Mouse (Mus musculus): Measurements from ENCODE around the gene Gsta2. TPM values are rescaled to one million over a fixed set of nuclear protein-coding genes. Genes with fewer than 3 reads are reported as not detected.
"Not testable (repeated sequence)": the region's sequence is repeated elsewhere in the genome, so short reads cannot be mapped to it uniquely, and the experiment has no call there.

Gene Gsta2
- polyA plus RNA-seq, 1 experiment from 2014 or later: not detected

DNA sequence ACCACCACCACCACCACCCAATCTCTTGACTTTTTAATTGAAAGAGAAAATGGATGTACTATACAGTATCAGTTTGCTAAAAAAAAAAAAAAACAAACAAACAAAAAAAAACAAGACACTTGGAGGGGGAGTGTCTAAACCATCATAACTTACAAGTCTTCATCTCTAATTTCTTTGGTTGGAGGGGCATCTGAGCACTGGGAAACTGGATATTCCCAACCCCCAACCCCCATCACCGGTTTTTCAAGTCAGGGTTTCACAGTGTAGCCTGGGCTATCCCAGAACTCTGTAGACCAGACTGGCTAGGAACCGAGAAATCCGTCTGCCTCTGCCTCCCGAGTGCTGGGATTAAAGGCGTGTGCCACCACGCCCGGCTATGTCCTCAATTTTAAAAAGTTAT is 14.2 kb upstream of the Gsta2 start:
- H3K27me3 ChIP-seq (ENCODE audit: control insufficient read depth, insufficient read depth, low read length): no peaks in the 10 kb centered on the region
- no peak overlapping the region for H3K9ac ChIP-seq (ENCODE audit: low read length)
- WGBS: 95% methylated on average over 7 of the region's 7 CpGs
- H3K4me2 ChIP-seq: no peak overlapping the region
- H3K9me3 ChIP-seq (ENCODE audit: control insufficient read depth, low read length): no peaks in the 10 kb centered on the region
- DNase-seq (ENCODE audit: low spot score, missing footprints) (no peak), ATAC-seq (ENCODE audit: low FRiP score) (no peak)
- H3K4me3 ChIP-seq (ENCODE audit: low read depth, low read length): no peak overlapping the region
- no peaks in the 10 kb centered on the region for H3K36me3 ChIP-seq (ENCODE audit: control insufficient read depth, insufficient read depth, low read length)
- no peak overlapping the region for H3K27ac ChIP-seq (ENCODE audit: low read depth, low read length)
- no peaks in the 10 kb centered on the region for H3K4me1 ChIP-seq (ENCODE audit: control insufficient read depth, insufficient read depth, low read length)

GRCm38 (mm10) chr9:78369349-78369748 is 13.8 kb upstream of the Gsta2 start:
- no peak for DNase-seq (ENCODE audit: low spot score, missing footprints)
- WGBS: 93% methylated on average over 2 of the region's 2 CpGs

GRCm38 (mm10) chr9:78368671-78369293 is 13.2 kb upstream of the Gsta2 start:
- Histone ChIP-seq H3K27ac (ENCODE audit: low read depth, low read length) (no peak overlapping the region), H3K9me3 (ENCODE audit: control insufficient read depth, low read length) (no peaks in the 10 kb centered on the region), H3K36me3 (ENCODE audit: control insufficient read depth, insufficient read depth, low read length) (no peaks in the 10 kb centered on the region), H3K27me3 (ENCODE audit: control insufficient read depth, insufficient read depth, low read length) (no peaks in the 10 kb centered on the region), H3K4me1 (ENCODE audit: control insufficient read depth, insufficient read depth, low read length) (no peaks in the 10 kb centered on the region), H3K4me2 (no peak overlapping the region), H3K4me3 (ENCODE audit: low read depth, low read length) (no peak overlapping the region), H3K9ac (ENCODE audit: low read length) (no peak overlapping the region)
- no peak for ATAC-seq (ENCODE audit: low FRiP score)
- 81% methylated on average over 3 of the region's 3 CpGs for WGBS
- DNase-seq (ENCODE audit: low spot score, missing footprints): no peak

More at GRCm38 (mm10) chr9:78369349-78369748, 13.8 kb upstream of the Gsta2 start:
- Histone ChIP-seq H3K4me2 (no peak overlapping the region), H3K4me1 (ENCODE audit: control insufficient read depth, insufficient read depth, low read length) (no peaks in the 10 kb centered on the region), H3K36me3 (ENCODE audit: control insufficient read depth, insufficient read depth, low read length) (no peaks in the 10 kb centered on the region), H3K9me3 (ENCODE audit: control insufficient read depth, low read length) (no peaks in the 10 kb centered on the region), H3K27ac (ENCODE audit: low read depth, low read length) (no peak overlapping the region), H3K9ac (ENCODE audit: low read length) (no peak overlapping the region), H3K4me3 (ENCODE audit: low read depth, low read length) (no peak overlapping the region), H3K27me3 (ENCODE audit: control insufficient read depth, insufficient read depth, low read length) (no peaks in the 10 kb centered on the region)
- no peak for ATAC-seq (ENCODE audit: low FRiP score)

GRCm38 (mm10) chr9:78367959-78368358 is 12.4 kb upstream of the Gsta2 start, which contains the start of gene Dppa5a:
Gene Dppa5a (minus strand): TSS chr9:78368177.
- H3K4me3 ChIP-seq (ENCODE audit: low read depth, low read length); ATAC-seq (ENCODE audit: low FRiP score); H3K27ac ChIP-seq (ENCODE audit: low read depth, low read length); DNase-seq (ENCODE audit: low spot score, missing footprints); H3K4me1 ChIP-seq (ENCODE audit: control insufficient read depth, insufficient read depth, low read length); H3K9ac ChIP-seq (ENCODE audit: low read length); H3K27me3 ChIP-seq (ENCODE audit: control insufficient read depth, insufficient read depth, low read length); H3K36me3 ChIP-seq (ENCODE audit: control insufficient read depth, insufficient read depth, low read length); H3K9me3 ChIP-seq (ENCODE audit: control insufficient read depth, low read length); H3K4me2 ChIP-seq: not testable (repeated sequence)
- WGBS: 91% methylated on average over 16 of the region's 16 CpGs

GRCm38 (mm10) chr9:78365850-78366544 is 10.4 kb upstream of the Gsta2 start:
- WGBS: 74% methylated on average over 13 of the region's 13 CpGs

GRCm38 (mm10) chr9:78364701-78365100 is 9.1 kb upstream of the Gsta2 start:
- Histone ChIP-seq H3K27ac (ENCODE audit: low read depth, low read length) (no peak overlapping the region), H3K9ac (ENCODE audit: low read length) (no peak overlapping the region), H3K4me1 (ENCODE audit: control insufficient read depth, insufficient read depth, low read length) (no peaks in the 10 kb centered on the region), H3K4me3 (ENCODE audit: low read depth, low read length) (no peak overlapping the region), H3K4me2 (no peak overlapping the region), H3K36me3 (ENCODE audit: control insufficient read depth, insufficient read depth, low read length) (no peaks in the 10 kb centered on the region), H3K9me3 (ENCODE audit: control insufficient read depth, low read length) (no peaks in the 10 kb centered on the region), H3K27me3 (ENCODE audit: control insufficient read depth, insufficient read depth, low read length) (no peaks in the 10 kb centered on the region)
- ATAC-seq (ENCODE audit: low FRiP score): no peak
- no peak for DNase-seq (ENCODE audit: low spot score, missing footprints)
- WGBS: 87% methylated on average over 6 of the region's 6 CpGs

More at GRCm38 (mm10) chr9:78365850-78366544, 10.4 kb upstream of the Gsta2 start:
- H3K4me3 ChIP-seq (ENCODE audit: low read depth, low read length): no peak overlapping the region
- H3K4me1 ChIP-seq (ENCODE audit: control insufficient read depth, insufficient read depth, low read length): no peaks in the 10 kb centered on the region
- no peak for ATAC-seq (ENCODE audit: low FRiP score)
- H3K9ac ChIP-seq (ENCODE audit: low read length): no peak overlapping the region
- H3K36me3 ChIP-seq (ENCODE audit: control insufficient read depth, insufficient read depth, low read length): no peaks in the 10 kb centered on the region
- H3K9me3 ChIP-seq (ENCODE audit: control insufficient read depth, low read length): no peaks in the 10 kb centered on the region
- DNase-seq (ENCODE audit: low spot score, missing footprints): peak; percentile 59
- no peak overlapping the region for H3K27ac ChIP-seq (ENCODE audit: low read depth, low read length)
- no peaks in the 10 kb centered on the region for H3K27me3 ChIP-seq (ENCODE audit: control insufficient read depth, insufficient read depth, low read length)
- H3K4me2 ChIP-seq: no peak overlapping the region

- Histone ChIP-seq H3K9ac (ENCODE audit: low read length) (no peak overlapping the region), H3K4me3 (ENCODE audit: low read depth, low read length) (no peak overlapping the region), H3K4me1 (ENCODE audit: control insufficient read depth, insufficient read depth, low read length) (no peaks in the 10 kb centered on the region), H3K9me3 (ENCODE audit: control insufficient read depth, low read length) (no peaks in the 10 kb centered on the region), H3K4me2 (no peak overlapping the region), H3K27ac (ENCODE audit: low read depth, low read length) (no peak overlapping the region), H3K27me3 (ENCODE audit: control insufficient read depth, insufficient read depth, low read length) (no peaks in the 10 kb centered on the region), H3K36me3 (ENCODE audit: control insufficient read depth, insufficient read depth, low read length) (no peaks in the 10 kb centered on the region)
- no peak for ATAC-seq (ENCODE audit: low FRiP score)
- no peak for DNase-seq (ENCODE audit: low spot score, missing footprints)
- 82% methylated on average over 6 of the region's 6 CpGs for WGBS
These were observed 7.8 kb upstream of the Gsta2 start for GRCm38 (mm10) chr9:78363374-78363773.

DNA sequence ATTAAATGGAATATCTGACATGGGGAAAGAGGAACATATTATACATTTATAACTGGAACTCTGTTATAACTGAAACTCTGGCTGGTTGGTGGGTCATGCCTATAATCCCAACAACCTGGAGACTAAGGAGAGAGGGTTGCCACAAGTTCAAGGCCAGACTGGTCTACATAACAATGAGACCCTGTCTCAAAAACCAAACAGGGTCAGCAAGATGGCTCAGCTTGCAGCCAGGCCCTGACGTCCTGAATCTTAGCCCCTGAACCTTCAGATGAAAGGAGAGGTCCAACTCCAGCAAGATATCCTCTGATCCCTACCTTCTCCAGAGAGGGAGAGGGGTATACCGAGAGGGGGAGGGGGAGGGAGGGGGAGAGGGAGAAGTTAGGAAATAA is 4.9 kb upstream of the Gsta2 start:
- Histone ChIP-seq H3K9me3 (ENCODE audit: control insufficient read depth, low read length) (no peaks in the 10 kb centered on the region), H3K9ac (ENCODE audit: low read length) (no peak overlapping the region), H3K4me2 (no peak overlapping the region), H3K4me3 (ENCODE audit: low read depth, low read length) (no peak overlapping the region), H3K4me1 (ENCODE audit: control insufficient read depth, insufficient read depth, low read length) (no peaks in the 10 kb centered on the region), H3K27ac (ENCODE audit: low read depth, low read length) (no peak overlapping the region), H3K27me3 (ENCODE audit: control insufficient read depth, insufficient read depth, low read length) (no peaks in the 10 kb centered on the region), H3K36me3 (ENCODE audit: control insufficient read depth, insufficient read depth, low read length) (no peaks in the 10 kb centered on the region)
- no peak for DNase-seq (ENCODE audit: low spot score, missing footprints)
- ATAC-seq (ENCODE audit: low FRiP score): no peak
- WGBS: 36% methylated on average over 2 of the region's 2 CpGs

- DNase-seq (ENCODE audit: low spot score, missing footprints) (no peak), ATAC-seq (ENCODE audit: low FRiP score) (no peak)
- no peak overlapping the region for H3K9ac ChIP-seq (ENCODE audit: low read length)
- H3K4me2 ChIP-seq: no peak overlapping the region
- no peaks in the 10 kb centered on the region for H3K36me3 ChIP-seq (ENCODE audit: control insufficient read depth, insufficient read depth, low read length)
- H3K27me3 ChIP-seq (ENCODE audit: control insufficient read depth, insufficient read depth, low read length): no peaks in the 10 kb centered on the region
- no peak overlapping the region for H3K4me3 ChIP-seq (ENCODE audit: low read depth, low read length)
- 81% methylated on average over 6 of the region's 6 CpGs for WGBS
- no peak overlapping the region for H3K27ac ChIP-seq (ENCODE audit: low read depth, low read length)
- no peaks in the 10 kb centered on the region for H3K9me3 ChIP-seq (ENCODE audit: control insufficient read depth, low read length)
- no peaks in the 10 kb centered on the region for H3K4me1 ChIP-seq (ENCODE audit: control insufficient read depth, insufficient read depth, low read length)
These were observed 4.3 kb upstream of the Gsta2 start for GRCm38 (mm10) chr9:78359750-78360483.

Measured in midbrain, embryonic 11.5 days (tissue).